ENCODE assay signal across 35 mouse cellular contexts in the genomic region with DNA sequence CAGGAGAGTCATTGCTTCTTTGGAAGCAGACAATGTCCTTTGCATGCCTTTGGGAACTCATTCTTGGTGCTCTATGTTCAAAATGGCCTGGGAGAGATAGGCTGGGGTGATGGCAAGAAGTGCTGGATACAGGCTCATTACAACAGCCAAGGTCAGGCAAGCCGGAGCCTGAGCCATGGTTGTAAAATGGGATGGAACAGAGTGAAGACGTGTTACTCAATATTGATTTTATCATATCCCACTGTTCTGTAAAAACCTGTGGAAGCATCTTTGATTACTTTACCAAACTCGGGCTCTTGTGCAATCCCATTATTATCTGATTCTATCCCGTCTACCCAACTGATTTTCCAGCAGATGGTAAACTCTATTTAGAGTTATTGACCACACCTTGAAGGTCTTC.
"Had no signal": no experiment of that assay in that cellular context is flagged by ENCODE, and none has a peak within 500 bp of the region (broad histone marks: within the 10 kb centered on the region; RNA-seq: fewer than 3 reads in every experiment).

No protein-coding gene starts in this region.

- DNase-seq: heart, postnatal 10 days; heart, postnatal 14 days; heart, postnatal 36 days; heart, postnatal 4 days; kidney, adult 11 months; kidney, adult 18-20 months; kidney, adult 2 months; kidney, adult 8-10 months; kidney, adult 9 months; kidney, postnatal 10 days; kidney, postnatal 14 days; kidney, postnatal 25 days; kidney, postnatal 36 days; kidney, postnatal 4 days; layer of hippocampus, adult 9-11 months; layer of hippocampus, postnatal 36 days had no signal

- H3K27me3 ChIP-seq: heart, embryonic 13.5 days; heart, embryonic 15.5 days; hindbrain, embryonic 12.5 days; hindbrain, embryonic 13.5 days; hindbrain, embryonic 15.5 days; intestine, embryonic 15.5 days; kidney, embryonic 15.5 days had no signal

- H3K4me1 ChIP-seq: heart, embryonic 13.5 days; heart, embryonic 15.5 days; hindbrain, embryonic 10.5 days; hindbrain, embryonic 12.5 days; hindbrain, embryonic 13.5 days; hindbrain, embryonic 15.5 days; intestine, embryonic 15.5 days; kidney, embryonic 15.5 days had no signal

- H3K4me2 ChIP-seq: heart, embryonic 11.5 days; heart, embryonic 13.5 days; heart, embryonic 15.5 days; hindbrain, embryonic 12.5 days; hindbrain, embryonic 13.5 days; hindbrain, embryonic 14.5 days; hindbrain, embryonic 15.5 days; intestine, embryonic 15.5 days; kidney, embryonic 15.5 days had no signal

- H3K9ac ChIP-seq: heart, embryonic 13.5 days; heart, embryonic 15.5 days; hindbrain, embryonic 12.5 days; hindbrain, embryonic 13.5 days; hindbrain, embryonic 14.5 days; hindbrain, embryonic 15.5 days; intestine, embryonic 15.5 days; kidney, embryonic 15.5 days had no signal

- H3K4me3 ChIP-seq: heart, embryonic 10.5 days; heart, embryonic 13.5 days; heart, embryonic 15.5 days; hindbrain, embryonic 10.5 days; hindbrain, embryonic 12.5 days; hindbrain, embryonic 13.5 days; hindbrain, embryonic 15.5 days; intestine, embryonic 15.5 days; kidney, embryonic 15.5 days; layer of hippocampus, adult 2 months; left cerebral cortex, adult 2 months had no signal

- H3K9me3 ChIP-seq: heart, embryonic 10.5 days; heart, embryonic 13.5 days; heart, embryonic 15.5 days; hindbrain, embryonic 10.5 days; hindbrain, embryonic 12.5 days; hindbrain, embryonic 13.5 days; hindbrain, embryonic 15.5 days; intestine, embryonic 15.5 days; kidney, embryonic 15.5 days had no signal

- H3K36me3 ChIP-seq: heart, embryonic 10.5 days; heart, embryonic 13.5 days; heart, embryonic 15.5 days; hindbrain, embryonic 10.5 days; hindbrain, embryonic 12.5 days; hindbrain, embryonic 13.5 days; hindbrain, embryonic 15.5 days; intestine, embryonic 15.5 days; kidney, embryonic 15.5 days had no signal

- H3K27ac ChIP-seq: heart, embryonic 10.5 days; heart, embryonic 13.5 days; heart, embryonic 15.5 days; hindbrain, embryonic 10.5 days; hindbrain, embryonic 12.5 days; hindbrain, embryonic 13.5 days; hindbrain, embryonic 14.5 days; hindbrain, embryonic 15.5 days; hindbrain, postnatal 0 days; intestine, embryonic 15.5 days; kidney, embryonic 15.5 days; kidney, postnatal 0 days; layer of hippocampus, adult 2 months; left cerebral cortex, adult 2 months had no signal

- ATAC-seq: hindbrain, embryonic 16.5 days; hindbrain, postnatal 0 days; inflammation-experienced regulatory T-cells, adult 6 months; intestine, embryonic 15.5 days; intestine, embryonic 16.5 days; intestine, postnatal 0 days had no signal
